Mouse (Mus musculus) megakaryocyte, embryonic 14.5 days (primary cell): Measurements from ENCODE around the gene Caprin1.

Experiments
- FLI1 ChIP-seq: IDR thresholded peaks from 2 replicates; pipeline ENCODE4 v1.6.1; 2012; ENCODE audit warnings: low read length, inconsistent platforms, mixed read lengths
- GATA1 ChIP-seq: IDR thresholded peaks from 3 replicates; pipeline ENCODE4 v1.6.1; 2012; ENCODE audit warnings: mixed read lengths, low read length, inconsistent platforms, borderline replicate concordance

- TF ChIP-seq GATA1, result no peak
- no peak for TF ChIP-seq FLI1
These were observed 49.4 kb upstream of the Caprin1 start for GRCm38 (mm10) chr2:103846875-103847274.
